Mouse (Mus musculus) adrenal gland, postnatal 14 days (tissue): Measurements from ENCODE around the gene Map2k3. TPM values are rescaled to one million over a fixed set of nuclear protein-coding genes. Genes with fewer than 3 reads are reported as not detected.
A peak's percentile ranks its signal among the peaks of the same experiment; 100 is the strongest.
"Not testable (repeated sequence)": the region's sequence is repeated elsewhere in the genome, so short reads cannot be mapped to it uniquely, and the experiment has no call there.

ENCODE experiments used
- DNase-seq: peaks from one replicate; pipeline ENCODE4 v3.0.0; 2021; ENCODE audit warnings: mixed read lengths
- long read RNA-seq, 2 experiments: library from polyadenylated mRNA; stranded (forward); transcript quantifications; one replicate each; pipeline ENCODE4 v2.0.0; 2021
- total RNA-seq: library from RNA; stranded (reverse); gene quantifications from 2 replicates; pipeline ENCODE4 v1.2.3, GENCODE M21; 2021

The Map2k3 gene
- 70.0 and 74.3 TPM in 2 replicates for total RNA-seq
- long read RNA-seq, experiment 1, transcript Map2k3-201 (12 exons, 2,198 nt): major isoform, 208 of 221 reads
- long read RNA-seq, experiment 1, partial matches to known transcripts: 6 of 221 reads
- long read RNA-seq, experiment 1, other reads (novel, unspliced or antisense): 7 of 221 reads
- long read RNA-seq, experiment 2, transcript Map2k3-201 (12 exons, 2,198 nt): major isoform, 130 of 150 reads
- long read RNA-seq, experiment 2, partial matches to known transcripts: 9 of 150 reads
- long read RNA-seq, experiment 2, other reads (novel, unspliced or antisense): 11 of 150 reads

GRCm38 (mm10) chr11:60931869-60932481, at the start of gene Map2k3:
Map2k3 (plus strand) TSS chr11:60932033.
- DNase-seq: peak; percentile 98

- no peak for DNase-seq
Measured at GRCm38 (mm10) chr11:60882386-60882785, 49.4 kb upstream of the Map2k3 start.

- DNase-seq: not testable (repeated sequence)
Measured at GRCm38 (mm10) chr11:60886986-60887385, 44.8 kb upstream of the Map2k3 start.

GRCm38 (mm10) chr11:60889861-60890260, 42.0 kb upstream of the Map2k3 start:
- no peak for DNase-seq

GRCm38 (mm10) chr11:60890286-60890685, 41.5 kb upstream of the Map2k3 start:
- no peak for DNase-seq

- no peak for DNase-seq
Measured at GRCm38 (mm10) chr11:60890744-60891143, 41.1 kb upstream of the Map2k3 start.

- DNase-seq: no peak
Measured at GRCm38 (mm10) chr11:60895915-60896314, 35.9 kb upstream of the Map2k3 start.

- no peak for DNase-seq
Measured at GRCm38 (mm10) chr11:60902001-60902400, 29.8 kb upstream of the Map2k3 start.

GRCm38 (mm10) chr11:60902486-60902885, 29.3 kb upstream of the Map2k3 start:
- no peak for DNase-seq

- peak; percentile 32 for DNase-seq
Measured at GRCm38 (mm10) chr11:60903661-60904061, 28.2 kb upstream of the Map2k3 start.

GRCm38 (mm10) chr11:60905407-60906120, 26.3 kb upstream of the Map2k3 start:
- DNase-seq: peak; percentile 57

GRCm38 (mm10) chr11:60906449-60906848, 25.4 kb upstream of the Map2k3 start:
- no peak for DNase-seq

GRCm38 (mm10) chr11:60908073-60908472, 23.8 kb upstream of the Map2k3 start:
- peak; percentile 34 for DNase-seq

GRCm38 (mm10) chr11:60909626-60910025, 22.2 kb upstream of the Map2k3 start:
- no peak for DNase-seq

- DNase-seq: peak; percentile 6
Measured at GRCm38 (mm10) chr11:60912525-60912973, 19.3 kb upstream of the Map2k3 start.

- peak; percentile 95 for DNase-seq
Measured at GRCm38 (mm10) chr11:60913301-60914196, 18.3 kb upstream of the Map2k3 start.

- no peak for DNase-seq
Measured at GRCm38 (mm10) chr11:60914491-60914890, 17.3 kb upstream of the Map2k3 start, which contains the start of gene Natd1. Natd1 (minus strand) TSS chr11:60914750.

GRCm38 (mm10) chr11:60915201-60915600, 16.6 kb upstream of the Map2k3 start:
- no peak for DNase-seq

- no peak for DNase-seq
Measured at GRCm38 (mm10) chr11:60920021-60920420, 11.8 kb upstream of the Map2k3 start.

- DNase-seq: no peak
Measured at GRCm38 (mm10) chr11:60922195-60922594, 9.6 kb upstream of the Map2k3 start.

GRCm38 (mm10) chr11:60922964-60923363, 8.9 kb upstream of the Map2k3 start:
- no peak for DNase-seq

GRCm38 (mm10) chr11:60924498-60924897, 7.3 kb upstream of the Map2k3 start:
- DNase-seq: no peak
